In genomic region chr17:84340574-84340973, GRCm38 (mm10) we compare ENCODE assay signal across 28 mouse cellular contexts.
A peak's percentile ranks its signal among the peaks of the same experiment; 100 is the strongest.
DNase-seq lines count a peak whose midpoint lies in the region; ATAC-seq lines count a peak whose summit lies in the region.
"Had no signal": no experiment of that assay in that cellular context is flagged by ENCODE, and none has a peak within 500 bp of the region (broad histone marks: within the 10 kb centered on the region; RNA-seq: fewer than 3 reads in every experiment).

No protein-coding gene starts in this region.

- H3K27ac ChIP-seq in heart, embryonic 11.5 days (ENCODE audit: low read depth, low read length) = no peak overlapping the region
- H3K27ac ChIP-seq: embryonic facial prominence, embryonic 13.5 days; embryonic facial prominence, embryonic 15.5 days; forebrain, embryonic 10.5 days; forebrain, embryonic 13.5 days; forebrain, embryonic 15.5 days had no signal

- peak; percentile 40 for DNase-seq in heart, adult 11 months
- no peak for DNase-seq in ovary, adult 18-20 months (ENCODE audit: low spot score)
- no peak for DNase-seq in kidney, postnatal 14 days
- DNase-seq: adrenal gland, adult 8-10 months; adrenal gland, postnatal 14 days; adrenal gland, postnatal 36 days; B cell, adult 2 months; cerebellum, adult 11-12 months; cerebellum, adult 2 months; cerebellum, adult 9-10 months; cerebellum, postnatal 10 days; cerebellum, postnatal 25 days; embryo, embryonic 11 days; forebrain, postnatal 0 days had no signal

- H3K4me3 ChIP-seq in heart, embryonic 11.5 days (ENCODE audit: low read depth, low read length) = no peak overlapping the region
- H3K4me3 ChIP-seq: embryonic facial prominence, embryonic 13.5 days; embryonic facial prominence, embryonic 15.5 days; erythroblast, embryonic 14.5 days; forebrain, embryonic 10.5 days; forebrain, embryonic 13.5 days; forebrain, embryonic 15.5 days had no signal

- 94% methylated on average over 3 of the region's 3 CpGs for WGBS in heart, embryonic 11.5 days (ENCODE audit: insufficient replicate concordance)

- H3K9ac ChIP-seq in heart, embryonic 11.5 days (ENCODE audit: low read depth, low read length) = no peak overlapping the region
- H3K9ac ChIP-seq: embryonic facial prominence, embryonic 13.5 days; embryonic facial prominence, embryonic 15.5 days; forebrain, embryonic 13.5 days; forebrain, embryonic 15.5 days; forebrain, postnatal 0 days had no signal

- H3K4me2 ChIP-seq in heart, embryonic 11.5 days = no peak overlapping the region
- H3K4me2 ChIP-seq: embryonic facial prominence, embryonic 13.5 days; embryonic facial prominence, embryonic 15.5 days; forebrain, embryonic 13.5 days; forebrain, embryonic 15.5 days had no signal

- H3K36me3 ChIP-seq in heart, embryonic 11.5 days (ENCODE audit: control insufficient read depth, insufficient read depth, low read length) = no peaks in the 10 kb centered on the region; the same call in 1 of the 2 replicates
- H3K36me3 ChIP-seq: forebrain, embryonic 15.5 days had no signal

- no peaks in the 10 kb centered on the region for H3K4me1 ChIP-seq in heart, embryonic 11.5 days (ENCODE audit: control insufficient read depth, insufficient read depth, low read length)
- H3K4me1 ChIP-seq: embryonic facial prominence, embryonic 13.5 days; embryonic facial prominence, embryonic 15.5 days; forebrain, embryonic 15.5 days had no signal

- no peaks in the 10 kb centered on the region for H3K9me3 ChIP-seq in heart, embryonic 11.5 days (replicated peaks; ENCODE audit: control insufficient read depth, low read length)
- H3K9me3 ChIP-seq: embryonic facial prominence, embryonic 13.5 days; embryonic facial prominence, embryonic 15.5 days; forebrain, embryonic 10.5 days; forebrain, embryonic 13.5 days; forebrain, embryonic 15.5 days; G1E had no signal

- H3K27me3 ChIP-seq in heart, embryonic 11.5 days (ENCODE audit: control insufficient read depth, insufficient read depth, low read length) = no peaks in the 10 kb centered on the region
- H3K27me3 ChIP-seq: CH12.LX; embryonic facial prominence, embryonic 13.5 days; embryonic facial prominence, embryonic 15.5 days; forebrain, embryonic 13.5 days; forebrain, embryonic 15.5 days; Patski had no signal

- no peak for ATAC-seq in heart, embryonic 11.5 days (replicated peaks; ENCODE audit: insufficient number of reproducible peaks, low FRiP score, low TSS enrichment)
- peak; percentile 92 for ATAC-seq in megakaryocyte, adult 5-6 weeks (ENCODE audit: poor library complexity, severe bottlenecking)
- ATAC-seq in neutrophil, adult 5-6 weeks (ENCODE audit: extremely low read depth, insufficient number of reproducible peaks, low FRiP score, poor library complexity, severe bottlenecking) = 0 out of 2 replicates have a peak, but pooled peaks have one; percentile 19
- ATAC-seq: activated CD4-positive, CD25-positive, alpha-beta regulatory T cell, adult 4 months; CD4-positive, CD25-positive, alpha-beta regulatory T cell, adult 4 months; forebrain, embryonic 13.5 days; forebrain, embryonic 15.5 days; forebrain, postnatal 0 days; Patski had no signal
